Mouse (Mus musculus): ENCODE results near the gene Rnf220. TPM values are rescaled to one million over a fixed set of nuclear protein-coding genes. Genes with fewer than 3 reads are reported as not detected.

Rnf220 gene
- total and polyA plus RNA-seq, 2 experiments from 2014 or later, result 122 to 192 TPM

DNA sequence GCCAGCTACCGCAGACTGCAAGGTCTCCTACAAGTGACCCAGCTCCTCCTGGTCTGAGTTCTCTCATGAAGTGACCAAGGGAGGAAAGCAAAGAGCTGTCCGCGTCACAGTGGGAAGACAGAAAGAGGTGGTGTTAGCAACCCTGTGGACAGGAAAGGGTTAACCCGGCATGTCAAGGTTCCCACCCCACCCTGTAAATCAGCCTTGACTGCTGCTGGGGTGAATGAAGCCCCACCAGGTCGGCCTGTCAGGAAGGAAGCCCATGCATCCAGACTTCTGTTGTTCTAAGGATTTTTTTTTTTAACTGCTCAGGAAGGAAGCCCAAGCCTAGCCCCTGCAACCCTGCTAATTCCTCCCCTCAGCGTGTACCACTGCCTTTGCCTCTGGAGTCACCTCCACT is 16.9 kb downstream of the Rnf220 start:
- WGBS, result 53% methylated on average over 6 of the region's 6 CpGs
- TF ChIP-seq CTCF (IDR thresholded peaks at IDR 0.05), result no peak
- Histone ChIP-seq H3K4me2 (ENCODE audit: low read depth, low read length, poor library complexity, severe bottlenecking) (no peak overlapping the region), H3K27ac (ENCODE audit: low read depth, low read length) (no peak overlapping the region), H3K27me3 (ENCODE audit: insufficient read depth, low read length) (peaks cover 17% of the 10 kb centered on the region; the same call in 1 of the 2 replicates), H3K9ac (replicated peaks; ENCODE audit: low read length, poor library complexity, severe bottlenecking) (no peak overlapping the region), H3K4me1 (ENCODE audit: insufficient read depth, low read length) (no peaks in the 10 kb centered on the region; the same call in 1 of the 2 replicates), H3K9me3 (ENCODE audit: low read length) (no peaks in the 10 kb centered on the region), H3K36me3 (ENCODE audit: insufficient read depth, low read length) (no peaks in the 10 kb centered on the region), H3K4me3 (ENCODE audit: low read depth, low read length) (no peak overlapping the region)
- no peak for DNase-seq (ENCODE audit: low spot score)
- ATAC-seq (ENCODE audit: low FRiP score), result no peak

DNA sequence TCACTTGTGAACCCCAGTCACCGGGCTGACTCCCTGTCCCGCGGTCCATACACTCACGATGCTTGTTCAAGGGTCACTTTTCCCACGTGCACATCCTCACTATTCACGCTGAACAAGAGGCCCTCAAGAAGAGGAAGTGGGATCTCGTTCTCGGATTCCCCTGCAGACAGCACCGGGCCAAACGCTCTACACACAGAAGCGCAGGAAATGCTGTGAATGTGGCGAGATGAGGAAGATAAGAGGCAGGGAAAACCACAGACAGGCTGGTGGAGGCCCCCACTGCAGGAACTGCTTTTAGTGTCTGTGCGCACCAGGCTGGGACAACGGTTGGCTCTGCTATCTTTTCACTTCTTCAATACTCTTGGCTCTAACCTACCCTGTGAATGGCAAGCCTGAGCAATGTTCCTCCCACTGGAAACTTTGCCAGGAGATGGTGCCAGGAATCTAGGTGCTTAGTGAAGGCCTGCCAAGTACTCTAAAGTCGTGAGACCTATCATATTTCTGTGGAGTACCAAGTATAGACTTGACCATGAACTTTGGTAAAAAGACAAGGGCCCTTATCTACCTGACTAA is 18.7 kb downstream of the Rnf220 start:
- Histone ChIP-seq H3K9ac (replicated peaks; ENCODE audit: low read length, poor library complexity, severe bottlenecking) (no peak overlapping the region), H3K4me2 (ENCODE audit: low read depth, low read length, poor library complexity, severe bottlenecking) (no peak overlapping the region), H3K27me3 (ENCODE audit: insufficient read depth, low read length) (0 out of 2 replicates have a peak, but pooled peaks cover 11% of the 10 kb centered on the region), H3K27ac (ENCODE audit: low read depth, low read length) (no peak overlapping the region), H3K4me1 (ENCODE audit: insufficient read depth, low read length) (no peaks in the 10 kb centered on the region), H3K4me3 (ENCODE audit: low read depth, low read length) (no peak overlapping the region), H3K36me3 (ENCODE audit: insufficient read depth, low read length) (no peaks in the 10 kb centered on the region), H3K9me3 (ENCODE audit: low read length) (no peaks in the 10 kb centered on the region)
- 75% methylated on average over 15 of the region's 15 CpGs for WGBS
- ATAC-seq (ENCODE audit: low FRiP score), result no peak
- no peak for TF ChIP-seq CTCF (IDR thresholded peaks at IDR 0.05)
- no peak for DNase-seq (ENCODE audit: low spot score)

- Histone ChIP-seq H3K9ac (replicated peaks; ENCODE audit: low read length, poor library complexity, severe bottlenecking) (no peak overlapping the region), H3K4me1 (ENCODE audit: insufficient read depth, low read length) (no peaks in the 10 kb centered on the region), H3K4me3 (ENCODE audit: low read depth, low read length) (no peak overlapping the region), H3K27me3 (ENCODE audit: insufficient read depth, low read length) (0 out of 2 replicates have a peak, but pooled peaks cover 10% of the 10 kb centered on the region), H3K9me3 (ENCODE audit: low read length) (no peaks in the 10 kb centered on the region), H3K36me3 (ENCODE audit: insufficient read depth, low read length) (no peaks in the 10 kb centered on the region), H3K27ac (ENCODE audit: low read depth, low read length) (no peak overlapping the region), H3K4me2 (ENCODE audit: low read depth, low read length, poor library complexity, severe bottlenecking) (no peak overlapping the region)
- WGBS, result 54% methylated on average over 5 of the region's 5 CpGs
- peak; percentile 21 for DNase-seq (ENCODE audit: low spot score)
- no peak for ATAC-seq (ENCODE audit: low FRiP score)
- 0 out of 2 replicates have a peak, but pooled peaks have one; percentile 14 for TF ChIP-seq CTCF (IDR thresholded peaks at IDR 0.05)
Observed at GRCm38 (mm10) chr4:117477401-117477800, 19.5 kb downstream of the Rnf220 start.

DNA sequence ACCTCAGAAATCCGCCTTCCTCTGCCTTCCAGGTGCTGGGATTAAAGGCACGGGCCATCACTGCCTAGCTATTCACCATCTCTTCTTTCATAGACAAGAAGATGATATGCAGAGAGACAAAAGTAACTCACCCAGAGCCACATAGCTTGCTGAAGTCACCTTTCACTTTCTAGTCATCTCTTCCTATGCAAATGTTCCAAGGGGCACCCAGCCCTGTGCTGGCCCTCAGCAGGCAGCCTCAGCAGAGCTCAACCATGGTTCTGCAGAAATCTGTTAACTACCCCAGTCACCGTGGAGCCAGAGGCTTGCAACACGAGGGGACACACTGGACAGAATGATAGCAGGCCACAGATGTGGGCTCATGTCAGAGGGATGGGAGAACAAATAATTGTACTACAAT is 20.1 kb downstream of the Rnf220 start:
- TF ChIP-seq CTCF (IDR thresholded peaks at IDR 0.05), result no peak
- no peak for ATAC-seq (ENCODE audit: low FRiP score)
- H3K4me3 ChIP-seq (ENCODE audit: low read depth, low read length), result no peak overlapping the region
- H3K9ac ChIP-seq (replicated peaks; ENCODE audit: low read length, poor library complexity, severe bottlenecking), result no peak overlapping the region
- no peaks in the 10 kb centered on the region for H3K4me1 ChIP-seq (ENCODE audit: insufficient read depth, low read length)
- no peak overlapping the region for H3K27ac ChIP-seq (ENCODE audit: low read depth, low read length)
- H3K27me3 ChIP-seq (ENCODE audit: insufficient read depth, low read length), result 0 out of 2 replicates have a peak, but pooled peaks cover 4% of the 10 kb centered on the region
- no peak for DNase-seq (ENCODE audit: low spot score)
- no peaks in the 10 kb centered on the region for H3K36me3 ChIP-seq (ENCODE audit: insufficient read depth, low read length)
- 74% methylated on average over 4 of the region's 4 CpGs for WGBS
- H3K4me2 ChIP-seq (ENCODE audit: low read depth, low read length, poor library complexity, severe bottlenecking), result no peak overlapping the region
- no peaks in the 10 kb centered on the region for H3K9me3 ChIP-seq (ENCODE audit: low read length)

- DNase-seq (ENCODE audit: low spot score) (no peak), ATAC-seq (ENCODE audit: low FRiP score) (no peak)
- TF ChIP-seq CTCF (IDR thresholded peaks at IDR 0.05), result no peak
- no peak overlapping the region for H3K27ac ChIP-seq (ENCODE audit: low read depth, low read length)
- H3K9ac ChIP-seq (replicated peaks; ENCODE audit: low read length, poor library complexity, severe bottlenecking), result no peak overlapping the region
- 0 out of 2 replicates have a peak, but pooled peaks cover 4% of the 10 kb centered on the region for H3K27me3 ChIP-seq (ENCODE audit: insufficient read depth, low read length)
- no peak overlapping the region for H3K4me2 ChIP-seq (ENCODE audit: low read depth, low read length, poor library complexity, severe bottlenecking)
- H3K36me3 ChIP-seq (ENCODE audit: insufficient read depth, low read length), result no peaks in the 10 kb centered on the region
- no peaks in the 10 kb centered on the region for H3K4me1 ChIP-seq (ENCODE audit: insufficient read depth, low read length)
- H3K4me3 ChIP-seq (ENCODE audit: low read depth, low read length), result no peak overlapping the region
- H3K9me3 ChIP-seq (ENCODE audit: low read length), result no peaks in the 10 kb centered on the region
Observed at GRCm38 (mm10) chr4:117476355-117476754, 20.5 kb downstream of the Rnf220 start.

DNA sequence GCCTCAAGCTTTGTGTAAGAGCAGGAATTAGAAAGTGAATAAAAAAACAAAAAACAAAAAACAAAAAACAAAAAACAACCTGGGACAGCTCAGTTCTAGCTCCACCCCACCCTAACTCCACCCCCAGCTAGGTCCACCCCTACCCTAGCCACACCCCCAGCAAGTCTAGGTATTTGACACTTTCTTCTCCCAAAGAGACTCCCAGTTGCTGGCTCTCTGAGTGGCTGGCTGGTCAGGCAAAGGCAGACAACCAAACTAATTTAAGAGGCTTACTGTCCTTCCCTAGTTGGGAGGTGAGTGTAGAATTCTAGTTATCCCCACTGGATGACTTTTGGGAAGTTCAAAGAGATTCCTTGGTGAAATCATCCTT is 22.9 kb downstream of the Rnf220 start:
- DNase-seq (ENCODE audit: low spot score), result no peak
- H3K9ac ChIP-seq (replicated peaks; ENCODE audit: low read length, poor library complexity, severe bottlenecking), result no peak overlapping the region

More for the DNA sequence above, 22.9 kb downstream of the Rnf220 start:
- no peak for ATAC-seq (ENCODE audit: low FRiP score)
- Histone ChIP-seq H3K4me2 (ENCODE audit: low read depth, low read length, poor library complexity, severe bottlenecking) (no peak overlapping the region), H3K4me1 (ENCODE audit: insufficient read depth, low read length) (no peaks in the 10 kb centered on the region), H3K4me3 (ENCODE audit: low read depth, low read length) (no peak overlapping the region), H3K9me3 (ENCODE audit: low read length) (no peaks in the 10 kb centered on the region), H3K27me3 (ENCODE audit: insufficient read depth, low read length) (0 out of 2 replicates have a peak, but pooled peaks cover 4% of the 10 kb centered on the region), H3K27ac (ENCODE audit: low read depth, low read length) (no peak overlapping the region), H3K36me3 (ENCODE audit: insufficient read depth, low read length) (no peaks in the 10 kb centered on the region)
- no peak for TF ChIP-seq CTCF (IDR thresholded peaks at IDR 0.05)

Data from midbrain, postnatal 0 days (tissue).